Mouse (Mus musculus) lung, embryonic 16.5 days (tissue): ENCODE measurements around the gene Ap5s1. TPM values are rescaled to one million over a fixed set of nuclear protein-coding genes. Genes with fewer than 3 reads are reported as not detected.
A peak's percentile ranks its signal among the peaks of the same experiment; 100 is the strongest.

Experiments used
- ATAC-seq: fragments of 200-750 bp; cut with Nextera tagmentation; 2 replicates; pipeline ENCODE4 v1.8.0; 2017; ENCODE audit warnings: low read depth, mild to moderate bottlenecking, moderate library complexity
- H3K27ac ChIP-seq: fragments of 300-500 bp; sonication (generic); 2 replicates; pipeline ENCODE4 v1.5.1; 2014; ENCODE audit warnings: mild to moderate bottlenecking, control low read depth, low read length
- H3K27me3 ChIP-seq: fragments of 300-500 bp; sonication (generic); 2 replicates; pipeline ENCODE4 v1.6.1; 2014; ENCODE audit warnings: low read depth, low read length, mixed read lengths; ENCODE audit not compliant: control insufficient read depth, insufficient read depth
- H3K36me3 ChIP-seq: fragments of 300-500 bp; sonication (generic); 2 replicates; pipeline ENCODE4 v1.6.1; 2014; ENCODE audit warnings: low read length; ENCODE audit not compliant: control insufficient read depth, insufficient read depth
- H3K4me1 ChIP-seq: fragments of 300-500 bp; sonication (generic); replicated peaks from 2 replicates; pipeline ENCODE4 v1.6.1; 2014; ENCODE audit warnings: low read length, mixed read lengths; ENCODE audit not compliant: control insufficient read depth, insufficient read depth
- H3K4me2 ChIP-seq: fragments of 300-500 bp; sonication (generic); 2 replicates; pipeline ENCODE4 v1.6.1; 2014; ENCODE audit warnings: low read depth, low read length, control low read depth
- H3K4me3 ChIP-seq: fragments of 300-500 bp; sonication (generic); 2 replicates; pipeline ENCODE4 v1.5.1; 2014; ENCODE audit warnings: mild to moderate bottlenecking, low read length, control low read depth
- H3K9ac ChIP-seq: fragments of 300-500 bp; sonication (generic); 2 replicates; pipeline ENCODE4 v1.6.1; 2014; ENCODE audit warnings: low read length, control low read depth
- H3K9me3 ChIP-seq: fragments of 300-500 bp; sonication (generic); 2 replicates; pipeline ENCODE4 v1.6.1; 2016; ENCODE audit warnings: low read length; ENCODE audit not compliant: control insufficient read depth
- WGBS: fragments of 180-500 bp; shearing (Covaris S2); extraction: QIAGEN DNeasy Blood & Tissue Kit; methylation state at CpG from one replicate; pipeline ENCODE4 v1.1.7; 2014; 5-methylcytosine and 5-hydroxymethylcytosine counted together
- polyA plus RNA-seq: library from polyadenylated mRNA; unstranded; fragments of >200 nt; fragmentation: Nextera tagmentation; extraction: Ambion mirVana; gene quantifications from 2 replicates; pipeline ENCODE4 v1.2.1, GENCODE M21; 2015

Gene Ap5s1
- polyA plus RNA-seq, 1 experiment from 2014 or later: 29.0 TPM

DNA sequence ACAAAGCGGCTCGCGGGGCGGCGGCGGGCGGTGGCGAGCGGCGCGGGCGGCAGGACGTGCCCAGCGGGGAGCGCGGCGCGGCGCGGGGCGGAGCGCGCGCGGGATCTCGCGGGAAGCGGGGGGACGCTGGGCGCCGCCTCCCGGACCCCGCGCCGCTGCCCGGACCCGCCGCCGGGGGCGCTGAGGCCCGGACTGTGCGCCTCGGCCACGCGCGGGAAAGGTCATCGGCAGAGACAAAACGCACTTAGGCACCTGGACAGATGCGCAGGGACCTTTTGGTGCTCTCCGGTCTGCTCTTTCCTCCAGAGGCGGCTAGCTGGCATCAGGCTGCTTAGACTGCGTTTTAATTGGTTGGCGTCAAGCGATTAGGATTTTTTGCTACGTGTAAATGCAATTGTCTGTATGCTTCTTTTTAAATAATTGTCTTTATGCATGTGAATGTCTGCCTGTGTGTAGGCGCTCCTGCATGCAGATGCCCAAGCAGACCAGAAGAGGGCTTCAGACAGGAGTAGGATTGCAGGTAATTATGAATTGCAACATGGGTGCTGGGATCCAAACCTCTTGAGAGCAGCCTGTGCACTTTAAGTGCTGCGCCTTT is 26.8 kb upstream of the Ap5s1 start, which contains the start of gene Cenpb:
Cenpb (minus strand) TSS at position 78 of the 598 bp plus-strand sequence.
- H3K27me3 ChIP-seq: no peaks in the 10 kb centered on the region; the same call in 1 of the 2 replicates
- ATAC-seq: peak; percentile 89
- peak within 1 kb of the TSS; percentile 91 for H3K27ac ChIP-seq
- H3K4me3 ChIP-seq: peak within 1 kb of the TSS; percentile 90
- peak within 1 kb of the TSS; percentile 86 for H3K4me2 ChIP-seq
- peaks cover 4% of the 10 kb centered on the region for H3K36me3 ChIP-seq
- H3K4me1 ChIP-seq: peaks cover 34% of the 10 kb centered on the region
- WGBS: 2% methylated on average over 54 of the region's 57 CpGs
- peak within 1 kb of the TSS; percentile 94 for H3K9ac ChIP-seq
- H3K9me3 ChIP-seq: no peaks in the 10 kb centered on the region

DNA sequence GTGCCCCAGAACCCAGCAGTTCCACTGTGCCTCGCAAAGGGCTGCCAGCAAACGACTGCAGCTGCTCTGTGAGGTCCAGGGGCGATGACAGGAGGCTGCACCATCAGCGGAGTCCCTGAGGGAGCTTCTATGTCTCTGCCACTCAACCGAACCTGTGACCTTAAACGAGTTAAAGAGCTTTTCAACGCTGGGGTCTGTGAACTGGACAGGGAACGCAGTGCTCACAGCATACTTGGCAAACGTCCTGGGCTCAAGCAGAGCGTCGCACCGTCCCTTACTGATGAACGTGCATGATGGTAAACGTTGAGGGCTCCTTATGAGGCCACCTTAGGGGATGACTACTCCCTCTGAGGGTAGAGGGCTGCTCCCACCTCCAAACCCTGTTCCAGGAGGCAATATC is 20.5 kb upstream of the Ap5s1 start:
- H3K27ac ChIP-seq: peak overlapping the region; percentile 45; the same call in 1 of the 2 replicates
- H3K4me1 ChIP-seq: peaks cover 24% of the 10 kb centered on the region
- H3K9ac ChIP-seq: peak overlapping the region; percentile 87
- H3K4me2 ChIP-seq: peak overlapping the region; percentile 73
- no peaks in the 10 kb centered on the region for H3K9me3 ChIP-seq
- peak overlapping the region; percentile 78 for H3K4me3 ChIP-seq
- no peak for ATAC-seq
- WGBS: 3% methylated on average over 14 of the region's 14 CpGs
- H3K36me3 ChIP-seq: peaks cover 1% of the 10 kb centered on the region; the same call in 1 of the 2 replicates
- H3K27me3 ChIP-seq: no peaks in the 10 kb centered on the region; the same call in 1 of the 2 replicates

DNA sequence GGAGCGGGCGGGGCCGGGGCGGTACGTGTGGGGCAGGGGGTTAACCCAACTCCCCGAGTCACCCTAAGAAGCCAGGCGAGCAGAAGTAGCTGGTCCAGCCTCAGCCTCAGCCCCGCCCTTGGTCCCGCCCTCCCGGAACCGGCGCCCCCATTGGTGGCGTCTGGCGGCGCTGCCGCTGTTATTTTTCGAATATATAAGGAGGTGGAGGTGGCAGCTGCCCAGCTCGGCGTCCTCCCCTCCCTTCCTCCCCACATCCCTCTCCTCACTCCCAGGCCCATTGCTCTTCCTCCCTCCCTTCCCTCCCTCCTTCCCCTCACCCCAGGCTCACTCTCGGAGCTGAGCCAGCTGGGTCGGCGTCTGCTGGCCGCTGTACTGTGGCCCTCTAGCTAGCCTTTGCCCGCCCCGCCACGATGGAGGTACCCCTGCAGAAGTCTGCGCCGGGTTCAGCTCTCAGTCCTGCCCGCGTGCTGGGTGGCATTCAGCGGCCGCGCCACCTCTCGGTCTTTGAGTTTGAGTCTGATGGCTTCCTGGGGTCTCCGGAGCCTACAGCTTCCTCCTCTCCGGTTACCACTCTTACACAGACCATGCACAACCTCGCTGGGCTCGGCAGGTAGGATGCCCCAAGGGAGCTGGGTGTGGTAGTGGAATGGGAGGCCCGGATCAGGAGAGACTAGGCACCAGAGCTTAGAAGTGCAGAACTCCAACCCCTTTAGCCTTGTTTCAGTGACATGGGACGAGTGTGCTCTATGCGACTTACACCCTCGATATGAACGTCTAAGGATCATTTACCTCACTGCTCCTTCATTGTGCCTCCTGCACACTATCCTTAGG is 19.9 kb upstream of the Ap5s1 start, which contains the start of the genes Cdc25b and Spef1:
Cdc25b (plus strand) TSS at position 179 of the 831 bp plus-strand sequence.
Spef1 (minus strand) TSS at position 512 of the 831 bp plus-strand sequence.
- peaks cover 24% of the 10 kb centered on the region for H3K4me1 ChIP-seq
- under 1% methylated on average over 42 of the region's 43 CpGs for WGBS

DNA sequence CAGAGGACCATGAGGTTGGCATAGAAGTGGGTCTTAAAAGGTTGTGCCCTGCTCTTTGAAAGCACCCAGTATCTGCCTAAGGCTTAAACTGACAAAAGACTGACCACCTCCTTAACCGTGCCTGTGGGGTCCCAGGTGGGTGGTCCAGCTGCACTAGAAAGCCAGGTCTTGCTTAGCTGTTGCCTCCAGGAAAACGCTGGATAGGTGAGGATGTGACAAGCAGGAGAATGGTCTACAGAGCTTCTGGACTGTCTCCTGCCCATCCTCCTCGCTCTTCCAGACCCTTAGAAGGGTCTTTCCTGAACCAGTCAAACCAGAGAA is 19.3 kb upstream of the Ap5s1 start:
- WGBS: 26% methylated on average over 3 of the region's 3 CpGs
- Histone ChIP-seq H3K27ac (peak overlapping the region; percentile 77), H3K9ac (peak overlapping the region; percentile 87), H3K4me2 (peak overlapping the region; percentile 73), H3K4me1 (peaks cover 24% of the 10 kb centered on the region), H3K27me3 (no peaks in the 10 kb centered on the region; the same call in 1 of the 2 replicates), H3K4me3 (peak overlapping the region; percentile 78), H3K36me3 (peaks cover 9% of the 10 kb centered on the region), H3K9me3 (no peaks in the 10 kb centered on the region)
- no peak for ATAC-seq

More for the DNA sequence above, 19.9 kb upstream of the Ap5s1 start, which contains the start of the genes Cdc25b and Spef1:
- H3K9ac ChIP-seq: peak within 1 kb of the TSS; percentile 87
- no peaks in the 10 kb centered on the region for H3K9me3 ChIP-seq
- peaks cover 7% of the 10 kb centered on the region for H3K36me3 ChIP-seq
- H3K4me3 ChIP-seq: peak within 1 kb of the TSS; percentile 78
- peak within 1 kb of the TSS; percentile 73 for H3K4me2 ChIP-seq
- peak; percentile 94 for ATAC-seq
- H3K27me3 ChIP-seq: no peaks in the 10 kb centered on the region; the same call in 1 of the 2 replicates
- peak within 1 kb of the TSS; percentile 77 for H3K27ac ChIP-seq

DNA sequence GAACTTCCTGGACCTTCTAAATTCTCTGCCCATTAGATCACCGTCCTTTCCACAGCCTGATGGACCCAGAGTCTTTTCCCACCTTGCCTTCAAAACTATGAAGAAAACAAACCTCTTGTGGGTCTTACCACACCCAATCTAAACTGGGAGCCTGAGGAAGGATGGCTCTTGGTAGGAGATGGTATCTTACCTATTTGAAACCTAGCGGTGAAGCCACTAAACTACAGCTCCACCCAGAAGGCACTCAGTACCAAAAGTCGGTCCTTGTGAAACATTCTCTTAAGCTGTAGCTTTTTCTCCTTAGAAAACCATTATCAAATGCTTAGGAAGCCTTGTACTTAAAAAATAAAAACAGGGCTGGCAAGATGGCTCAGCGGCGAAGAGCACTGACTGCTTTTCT is 18.6 kb upstream of the Ap5s1 start:
- no peaks in the 10 kb centered on the region; the same call in 1 of the 2 replicates for H3K27me3 ChIP-seq
- no peaks in the 10 kb centered on the region for H3K9me3 ChIP-seq
- no peak for ATAC-seq
- H3K4me3 ChIP-seq: no peak overlapping the region
- peaks cover 16% of the 10 kb centered on the region for H3K36me3 ChIP-seq
- no peak overlapping the region for H3K9ac ChIP-seq
- H3K4me2 ChIP-seq: no peak overlapping the region
- WGBS: 91% methylated on average over 5 of the region's 5 CpGs
- H3K4me1 ChIP-seq: peaks cover 24% of the 10 kb centered on the region
- H3K27ac ChIP-seq: no peak overlapping the region

- Histone ChIP-seq H3K27me3 (no peaks in the 10 kb centered on the region; the same call in 1 of the 2 replicates), H3K4me2 (no peak overlapping the region), H3K4me3 (no peak overlapping the region), H3K36me3 (peaks cover 24% of the 10 kb centered on the region), H3K4me1 (peaks cover 24% of the 10 kb centered on the region), H3K9ac (no peak overlapping the region), H3K27ac (peak overlapping the region; percentile 51), H3K9me3 (no peaks in the 10 kb centered on the region)
- ATAC-seq: no peak
- WGBS: 44% methylated on average over 5 of the region's 5 CpGs
Measured at GRCm38 (mm10) chr2:131189521-131190309, 17.2 kb upstream of the Ap5s1 start.

DNA sequence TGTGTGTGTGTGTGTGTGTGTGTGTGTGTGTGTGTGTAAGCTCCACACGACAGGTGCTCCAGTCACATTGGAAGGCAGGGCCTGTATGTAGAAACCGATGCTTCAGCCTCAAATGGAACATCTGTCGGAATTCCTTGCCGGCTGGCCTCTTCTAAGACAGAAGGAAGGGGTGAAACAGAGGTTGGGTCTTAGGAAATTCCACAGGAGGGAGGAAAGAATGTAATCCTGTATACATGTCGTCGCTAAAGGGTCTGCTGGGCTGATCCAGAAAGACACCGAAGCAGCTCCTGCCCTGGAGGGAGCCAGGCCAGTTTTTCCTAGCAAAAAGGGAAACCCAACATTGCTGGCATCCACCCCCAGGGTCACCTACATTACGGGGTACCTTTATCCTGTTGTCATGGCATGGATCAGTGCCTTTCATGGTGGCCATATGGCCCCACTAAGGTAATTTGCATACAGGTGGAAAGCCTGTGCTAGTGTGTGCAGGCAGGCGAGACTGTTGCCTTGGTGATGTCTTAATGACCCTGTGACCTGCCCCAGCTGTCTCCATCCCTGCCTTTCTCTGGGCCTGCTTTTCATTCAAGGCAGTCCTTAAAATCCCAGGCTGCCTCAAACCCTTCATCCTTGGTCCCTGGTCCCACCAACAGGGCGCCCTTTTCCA is 16.4 kb upstream of the Ap5s1 start:
- Histone ChIP-seq H3K4me2 (no peak overlapping the region), H3K27ac (no peak overlapping the region; the same call in 1 of the 2 replicates), H3K9ac (peak overlapping the region; percentile 39; the same call in 1 of the 2 replicates), H3K4me3 (no peak overlapping the region), H3K4me1 (peaks cover 24% of the 10 kb centered on the region), H3K27me3 (no peaks in the 10 kb centered on the region), H3K9me3 (no peaks in the 10 kb centered on the region), H3K36me3 (peaks cover 24% of the 10 kb centered on the region)
- WGBS: 36% methylated on average over 10 of the region's 10 CpGs
- no peak for ATAC-seq

DNA sequence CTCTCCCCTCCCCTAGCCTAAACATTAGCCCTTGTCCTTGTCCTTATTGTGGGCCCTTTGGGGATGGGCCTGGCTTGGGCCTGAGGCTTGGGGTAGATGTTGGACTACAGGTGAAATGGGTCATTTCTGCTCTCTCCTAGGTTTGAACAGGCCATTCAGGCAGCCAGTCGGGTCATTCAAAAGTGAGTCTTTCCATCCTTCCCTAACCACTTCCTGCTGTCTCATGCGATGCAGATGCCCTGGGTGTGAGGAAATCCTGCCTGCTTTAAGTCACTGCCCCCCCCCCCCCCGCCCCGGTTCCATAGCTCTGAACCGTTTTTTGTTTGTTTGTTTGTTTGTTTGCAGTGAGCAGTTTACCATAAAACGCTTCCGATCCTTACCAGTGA is 15.9 kb upstream of the Ap5s1 start:
- Histone ChIP-seq H3K36me3 (peaks cover 24% of the 10 kb centered on the region), H3K27me3 (no peaks in the 10 kb centered on the region), H3K4me1 (peaks cover 24% of the 10 kb centered on the region), H3K9ac (no peak overlapping the region), H3K4me3 (no peak overlapping the region), H3K9me3 (no peaks in the 10 kb centered on the region), H3K27ac (no peak overlapping the region), H3K4me2 (no peak overlapping the region)
- WGBS: 72% methylated on average over 7 of the region's 7 CpGs
- no peak for ATAC-seq
